Mouse (Mus musculus) lung, embryonic 16.5 days (tissue): ENCODE results near the gene Nt5c2. TPM values are rescaled to one million over a fixed set of nuclear protein-coding genes. Genes with fewer than 3 reads are reported as not detected.
"Not testable (repeated sequence)": the region's sequence is repeated elsewhere in the genome, so short reads cannot be mapped to it uniquely, and the experiment has no call there.

Experiments used
- ATAC-seq: fragments of 200-750 bp; cut with Nextera tagmentation; 2 replicates; pipeline ENCODE4 v1.8.0; 2017; ENCODE audit warnings: low read depth, mild to moderate bottlenecking, moderate library complexity
- H3K27ac ChIP-seq: fragments of 300-500 bp; sonication (generic); 2 replicates; pipeline ENCODE4 v1.5.1; 2014; ENCODE audit warnings: mild to moderate bottlenecking, control low read depth, low read length
- H3K27me3 ChIP-seq: fragments of 300-500 bp; sonication (generic); 2 replicates; pipeline ENCODE4 v1.6.1; 2014; ENCODE audit warnings: low read depth, low read length, mixed read lengths; ENCODE audit not compliant: control insufficient read depth, insufficient read depth
- H3K36me3 ChIP-seq: fragments of 300-500 bp; sonication (generic); 2 replicates; pipeline ENCODE4 v1.6.1; 2014; ENCODE audit warnings: low read length; ENCODE audit not compliant: control insufficient read depth, insufficient read depth
- H3K4me1 ChIP-seq: fragments of 300-500 bp; sonication (generic); replicated peaks from 2 replicates; pipeline ENCODE4 v1.6.1; 2014; ENCODE audit warnings: low read length, mixed read lengths; ENCODE audit not compliant: control insufficient read depth, insufficient read depth
- H3K4me2 ChIP-seq: fragments of 300-500 bp; sonication (generic); 2 replicates; pipeline ENCODE4 v1.6.1; 2014; ENCODE audit warnings: low read depth, low read length, control low read depth
- H3K4me3 ChIP-seq: fragments of 300-500 bp; sonication (generic); 2 replicates; pipeline ENCODE4 v1.5.1; 2014; ENCODE audit warnings: mild to moderate bottlenecking, low read length, control low read depth
- H3K9ac ChIP-seq: fragments of 300-500 bp; sonication (generic); 2 replicates; pipeline ENCODE4 v1.6.1; 2014; ENCODE audit warnings: low read length, control low read depth
- H3K9me3 ChIP-seq: fragments of 300-500 bp; sonication (generic); 2 replicates; pipeline ENCODE4 v1.6.1; 2016; ENCODE audit warnings: low read length; ENCODE audit not compliant: control insufficient read depth
- WGBS: fragments of 180-500 bp; shearing (Covaris S2); extraction: QIAGEN DNeasy Blood & Tissue Kit; methylation state at CpG from one replicate; pipeline ENCODE4 v1.1.7; 2014; 5-methylcytosine and 5-hydroxymethylcytosine counted together
- polyA plus RNA-seq: library from polyadenylated mRNA; unstranded; fragments of >200 nt; fragmentation: Nextera tagmentation; extraction: Ambion mirVana; gene quantifications from 2 replicates; pipeline ENCODE4 v1.2.1, GENCODE M21; 2015

The Nt5c2 gene
- polyA plus RNA-seq, 1 experiment from 2014 or later = 92.2 TPM

DNA sequence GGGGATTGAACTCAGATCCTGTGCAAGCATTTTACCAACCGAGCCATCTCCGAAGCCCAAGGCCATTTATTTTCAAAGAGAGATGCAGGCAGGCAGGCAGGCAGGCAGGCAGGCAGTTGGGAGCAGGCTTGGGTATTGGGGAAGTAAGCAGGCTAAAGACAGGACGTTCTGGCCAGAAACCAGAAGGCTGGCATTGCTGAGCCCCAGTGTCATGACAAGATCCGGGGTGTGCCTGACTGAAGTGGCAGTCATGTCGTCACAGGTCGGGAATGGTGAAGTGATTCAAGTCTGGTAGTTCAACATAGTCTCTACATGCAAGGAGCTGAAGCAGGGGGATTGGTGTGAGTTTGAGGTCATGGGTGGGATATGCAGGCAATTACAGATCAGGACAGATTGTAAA is 27.3 kb downstream of the Nt5c2 start:
- H3K4me1 ChIP-seq = peaks cover 24% of the 10 kb centered on the region
- peak overlapping the region; percentile 93 for H3K27ac ChIP-seq
- H3K27me3 ChIP-seq = no peaks in the 10 kb centered on the region
- no peaks in the 10 kb centered on the region for H3K36me3 ChIP-seq
- 52% methylated on average over 6 of the region's 6 CpGs for WGBS
- H3K9me3 ChIP-seq = no peaks in the 10 kb centered on the region
- H3K4me3 ChIP-seq = no peak overlapping the region
- 0 out of 2 replicates have a peak overlapping the region, but pooled peaks have one; percentile 8 for H3K4me2 ChIP-seq
- ATAC-seq = no peak
- no peak overlapping the region for H3K9ac ChIP-seq

DNA sequence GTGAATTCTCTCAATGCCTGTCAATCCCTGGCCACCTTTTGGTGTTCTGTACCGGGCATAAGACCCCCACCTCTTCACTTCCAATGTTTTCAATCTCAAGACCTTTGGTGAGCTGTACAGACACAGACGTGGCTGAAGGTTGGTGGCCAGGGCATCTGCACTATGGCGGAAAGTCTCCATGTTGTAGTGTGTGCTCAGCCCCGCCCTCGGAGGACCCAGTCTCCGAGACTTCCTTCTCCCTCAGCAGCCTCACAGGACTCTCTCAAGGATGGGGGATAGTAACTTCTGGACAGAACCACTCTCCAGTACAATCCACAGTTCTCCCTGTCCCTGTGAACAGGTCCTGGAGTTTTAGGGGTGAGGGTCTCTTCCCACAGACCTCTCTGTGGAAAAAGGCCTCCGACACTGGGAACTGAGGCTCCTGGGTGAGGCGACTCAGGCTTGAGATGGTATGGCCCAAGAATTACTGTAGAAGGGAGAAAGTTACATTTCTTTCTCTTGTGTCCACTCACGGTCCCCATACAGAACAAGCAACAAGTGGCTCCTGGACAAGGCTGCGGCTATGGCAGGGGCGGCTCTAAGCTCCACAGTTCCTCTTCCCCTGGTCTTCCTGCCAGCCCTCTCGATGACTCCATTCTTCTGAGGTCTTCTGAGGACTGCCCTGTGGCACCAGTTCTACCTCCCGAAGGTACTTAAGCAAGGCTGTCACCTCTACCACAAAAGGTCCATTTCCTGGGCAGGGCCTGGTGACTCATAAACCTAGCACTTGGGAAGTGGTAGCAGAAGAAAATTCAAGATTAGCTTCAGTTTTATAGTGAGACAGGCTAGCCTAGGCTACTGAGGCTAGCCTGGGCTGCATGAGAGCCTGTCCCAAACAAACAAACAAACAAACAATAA is 30.0 kb downstream of the Nt5c2 start:
- Histone ChIP-seq H3K27me3 (no peaks in the 10 kb centered on the region), H3K4me3 (no peak overlapping the region), H3K4me2 (no peak overlapping the region), H3K9ac (no peak overlapping the region), H3K27ac (no peak overlapping the region), H3K4me1 (peaks cover 27% of the 10 kb centered on the region), H3K9me3 (no peaks in the 10 kb centered on the region), H3K36me3 (no peaks in the 10 kb centered on the region)
- 66% methylated on average over 13 of the region's 13 CpGs for WGBS
- no peak for ATAC-seq

DNA sequence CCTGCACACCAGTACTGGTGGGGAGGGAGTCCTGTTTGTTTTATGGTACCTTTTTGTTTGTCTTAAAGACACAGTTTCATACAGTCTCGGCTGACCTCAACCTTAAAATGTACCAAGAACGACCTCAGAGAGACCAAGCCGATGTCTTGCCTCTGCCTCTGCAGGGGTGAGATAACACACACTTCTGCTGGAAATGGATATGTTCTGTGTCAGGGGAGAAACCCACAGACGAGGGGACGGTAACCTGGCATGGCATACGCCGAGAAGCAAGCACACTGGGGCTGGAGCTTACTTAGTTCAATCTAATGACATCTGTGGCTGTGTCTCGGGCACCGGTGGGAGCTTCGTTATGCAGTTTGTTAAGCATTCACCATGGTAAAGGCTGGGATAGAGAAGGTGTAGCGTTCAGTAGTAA is 31.0 kb downstream of the Nt5c2 start:
- peaks cover 22% of the 10 kb centered on the region for H3K4me1 ChIP-seq
- peak overlapping the region; percentile 86 for H3K27ac ChIP-seq
- H3K36me3 ChIP-seq = no peaks in the 10 kb centered on the region
- no peak for ATAC-seq
- no peaks in the 10 kb centered on the region for H3K27me3 ChIP-seq
- H3K4me3 ChIP-seq = no peak overlapping the region
- WGBS = 48% methylated on average over 11 of the region's 11 CpGs
- no peak overlapping the region for H3K4me2 ChIP-seq
- no peak overlapping the region for H3K9ac ChIP-seq
- H3K9me3 ChIP-seq = no peaks in the 10 kb centered on the region

DNA sequence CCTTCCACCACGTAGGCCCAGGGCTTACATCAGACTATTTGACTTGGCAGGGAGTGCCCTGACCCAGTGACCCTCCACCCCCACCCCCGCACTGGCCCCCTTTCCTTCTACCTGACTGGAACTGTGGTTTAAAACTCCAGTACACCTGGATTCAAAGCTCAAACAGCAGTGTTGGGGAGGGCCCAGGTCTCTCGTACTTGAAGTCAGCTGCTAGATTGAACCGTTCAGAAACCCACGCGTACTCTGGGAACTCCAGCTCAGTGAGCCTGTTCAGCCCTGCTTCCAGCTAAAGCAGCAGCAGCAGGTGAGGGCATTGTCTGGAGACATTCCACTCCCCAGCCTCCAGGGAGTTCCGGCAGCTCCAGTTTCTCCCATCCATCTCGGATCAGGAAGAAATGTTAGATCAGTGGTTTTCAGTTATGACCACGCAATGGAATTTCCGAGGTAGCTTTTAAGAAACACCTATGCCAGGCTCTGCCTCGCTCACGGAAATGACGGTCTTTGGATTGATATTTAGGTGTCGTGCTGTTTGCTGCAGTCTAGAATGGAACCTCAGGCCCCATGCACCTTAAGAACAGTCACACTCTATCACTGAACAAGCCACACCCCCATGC is 31.5 kb downstream of the Nt5c2 start:
- 42% methylated on average over 14 of the region's 14 CpGs for WGBS
- Histone ChIP-seq H3K4me2 (no peak overlapping the region), H3K27ac (peak overlapping the region; percentile 86), H3K4me1 (peaks cover 20% of the 10 kb centered on the region), H3K27me3 (no peaks in the 10 kb centered on the region), H3K4me3 (no peak overlapping the region), H3K36me3 (no peaks in the 10 kb centered on the region), H3K9ac (no peak overlapping the region), H3K9me3 (no peaks in the 10 kb centered on the region)
- peak; percentile 57 for ATAC-seq

DNA sequence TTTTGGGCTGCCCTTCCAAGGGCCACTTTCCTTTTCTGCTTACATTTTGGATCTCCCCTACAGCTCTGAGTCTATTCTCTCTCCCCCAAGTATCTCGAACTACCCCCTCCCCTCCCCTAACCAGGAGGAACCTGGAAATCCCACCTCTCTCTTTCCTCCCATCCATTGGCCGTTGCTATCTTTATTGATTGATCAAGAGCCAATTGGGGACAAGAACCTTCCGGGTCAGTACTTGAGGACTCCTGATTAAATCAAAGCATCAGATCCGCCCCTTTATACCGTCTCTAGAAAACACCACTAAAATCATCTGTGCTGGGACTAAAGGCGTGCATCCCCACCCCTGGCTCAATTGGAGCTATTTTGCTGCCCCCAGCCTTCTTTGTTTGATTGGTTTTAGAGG is 33.5 kb downstream of the Nt5c2 start:
- H3K27me3 ChIP-seq = no peaks in the 10 kb centered on the region
- H3K36me3 ChIP-seq = no peaks in the 10 kb centered on the region
- no peaks in the 10 kb centered on the region for H3K9me3 ChIP-seq
- no peak for ATAC-seq
- no peak overlapping the region for H3K4me3 ChIP-seq
- 40% methylated on average over 6 of the region's 6 CpGs for WGBS
- no peak overlapping the region for H3K4me2 ChIP-seq
- no peak overlapping the region for H3K27ac ChIP-seq
- H3K4me1 ChIP-seq = peaks cover 14% of the 10 kb centered on the region
- H3K9ac ChIP-seq = no peak overlapping the region

DNA sequence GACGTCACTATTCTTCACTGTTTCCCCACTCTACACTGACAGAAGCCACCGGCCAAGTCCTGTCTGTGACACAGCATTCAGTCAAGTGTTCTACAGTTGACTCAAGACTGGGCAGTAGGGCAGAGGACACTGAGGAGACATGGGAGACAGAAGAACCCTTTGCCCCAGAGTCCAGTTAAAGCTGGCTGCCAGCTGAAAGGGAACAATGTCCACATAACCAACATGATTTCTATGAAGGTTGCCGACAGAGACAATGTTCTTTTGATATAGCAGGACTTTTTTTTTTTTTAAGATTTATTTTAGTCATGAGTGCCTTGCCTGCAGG is 35.2 kb downstream of the Nt5c2 start:
- H3K9ac ChIP-seq = no peak overlapping the region
- no peak overlapping the region for H3K27ac ChIP-seq
- H3K4me2 ChIP-seq = no peak overlapping the region
- H3K36me3 ChIP-seq = no peaks in the 10 kb centered on the region
- no peaks in the 10 kb centered on the region for H3K9me3 ChIP-seq
- WGBS = 49% methylated on average over 3 of the region's 3 CpGs
- no peak for ATAC-seq
- H3K27me3 ChIP-seq = no peaks in the 10 kb centered on the region
- no peak overlapping the region for H3K4me3 ChIP-seq
- H3K4me1 ChIP-seq = peaks cover 9% of the 10 kb centered on the region

DNA sequence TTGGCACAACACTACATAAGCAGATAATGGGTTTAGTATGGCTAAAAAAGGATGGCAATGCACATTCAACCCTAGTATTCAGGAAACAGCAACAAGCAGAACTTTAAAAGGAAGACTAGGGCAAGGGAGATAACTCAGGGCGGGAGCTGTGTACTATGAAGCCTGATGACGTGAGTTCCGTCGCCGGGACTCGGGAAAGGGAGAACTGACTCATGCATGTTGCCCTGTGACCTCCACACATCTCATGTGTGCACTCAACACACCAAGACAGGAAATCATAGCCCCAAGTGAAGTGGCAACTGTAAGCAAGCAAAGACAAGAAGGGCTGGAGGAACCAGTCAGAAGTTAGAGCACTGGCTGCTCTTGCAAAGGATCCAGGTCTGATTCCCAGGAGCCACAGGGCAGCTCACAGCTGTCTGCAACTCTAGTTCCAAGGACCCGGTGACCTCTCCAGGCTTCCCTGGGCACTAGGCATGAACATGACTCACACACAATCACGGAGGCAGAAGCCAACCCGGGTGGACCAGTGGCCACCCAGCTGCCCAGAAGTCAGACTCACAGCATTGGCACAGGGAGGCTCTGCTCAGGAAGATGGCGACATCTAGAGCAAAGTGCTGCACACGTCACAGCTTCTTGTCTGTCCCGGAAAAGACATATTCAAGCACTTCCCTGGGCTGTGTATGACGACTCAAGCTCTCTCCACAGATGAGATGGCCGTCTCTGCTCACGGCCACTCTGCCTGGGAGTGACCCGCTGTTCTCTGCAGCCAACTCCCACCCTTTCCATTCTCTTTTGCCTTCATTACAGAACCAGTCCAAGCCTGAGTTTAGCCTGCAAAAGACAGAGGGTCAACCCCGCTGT is 35.8 kb downstream of the Nt5c2 start:
- 71% methylated on average over 17 of the region's 17 CpGs for WGBS
- Histone ChIP-seq H3K9me3 (no peaks in the 10 kb centered on the region), H3K4me2 (no peak overlapping the region), H3K4me3 (no peak overlapping the region), H3K9ac (no peak overlapping the region), H3K27me3 (no peaks in the 10 kb centered on the region), H3K27ac (no peak overlapping the region), H3K36me3 (no peaks in the 10 kb centered on the region), H3K4me1 (peaks cover 6% of the 10 kb centered on the region)
- ATAC-seq = no peak

DNA sequence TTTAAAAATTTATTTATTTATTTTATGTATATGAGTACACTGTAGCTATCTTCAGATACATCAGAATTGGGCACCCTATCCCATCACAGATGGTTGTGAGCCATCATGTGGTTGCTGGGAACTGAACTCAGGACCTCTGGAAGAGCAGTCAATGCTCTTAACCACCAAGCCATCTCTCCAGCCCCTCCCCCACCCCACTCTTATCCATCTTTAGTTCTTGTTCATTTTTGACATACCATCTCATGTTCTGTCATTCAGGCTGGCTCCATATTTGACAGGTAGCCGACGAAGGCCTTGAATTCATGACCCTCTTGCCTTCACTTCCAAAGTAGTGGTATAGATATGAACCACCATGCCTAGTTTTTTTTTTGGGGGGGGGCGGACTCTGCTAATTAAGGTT is 36.9 kb downstream of the Nt5c2 start:
- not testable (repeated sequence) for H3K4me1 ChIP-seq, H3K4me3 ChIP-seq, H3K36me3 ChIP-seq, ATAC-seq, H3K9me3 ChIP-seq, H3K9ac ChIP-seq, H3K4me2 ChIP-seq, H3K27ac ChIP-seq, H3K27me3 ChIP-seq
- WGBS = 99% methylated on average over 3 of the region's 3 CpGs

DNA sequence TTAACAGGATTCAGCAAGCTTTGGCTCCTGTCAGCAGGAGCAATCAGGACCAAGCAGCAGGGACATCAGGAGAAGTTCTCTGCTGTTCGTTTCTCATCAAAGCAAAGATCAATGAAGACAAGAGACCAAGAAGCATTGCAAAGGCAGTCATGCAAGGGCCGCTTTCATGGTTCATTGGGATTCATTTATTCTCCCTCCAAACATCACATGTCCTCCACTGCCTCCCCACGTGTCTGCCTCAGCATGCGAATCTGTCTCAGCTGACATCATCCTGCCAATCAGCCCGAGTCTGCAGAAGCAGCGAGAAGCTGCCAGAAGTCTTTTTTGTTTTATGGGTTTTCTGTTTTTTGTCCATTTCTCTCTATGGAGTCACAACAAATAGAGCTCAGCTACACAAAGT is 37.5 kb downstream of the Nt5c2 start:
- Histone ChIP-seq H3K27ac (no peak overlapping the region), H3K4me3 (no peak overlapping the region), H3K27me3 (no peaks in the 10 kb centered on the region), H3K9ac (no peak overlapping the region), H3K9me3 (no peaks in the 10 kb centered on the region), H3K4me1 (peaks cover 3% of the 10 kb centered on the region; the same call in 1 of the 2 replicates), H3K4me2 (no peak overlapping the region), H3K36me3 (no peaks in the 10 kb centered on the region)
- no peak for ATAC-seq
- 68% methylated on average over 6 of the region's 6 CpGs for WGBS
